Mouse (Mus musculus) testis, adult 2 months (tissue): ENCODE measurements around the gene F9.

ENCODE experiments used
- CTCF ChIP-seq: fragments of 200-500 bp; IDR thresholded peaks from 2 replicates; pipeline ENCODE4 v1.5.1; 2012; ENCODE audit warnings: low read depth, mild to moderate bottlenecking, inconsistent platforms, low read length, moderate library complexity; ENCODE audit not compliant: control insufficient read depth, insufficient read depth, insufficient replicate concordance
- POLR2A ChIP-seq: fragments of 200-500 bp; IDR thresholded peaks from 2 replicates; pipeline ENCODE4 v1.6.1; 2012; ENCODE audit warnings: low read depth, mild to moderate bottlenecking, inconsistent platforms, low read length, moderate library complexity; ENCODE audit not compliant: control insufficient read depth

- TF ChIP-seq CTCF (no peak), POLR2A (no peak)
These were observed 22.3 kb downstream of the F9 start for GRCm38 (mm10) chrX:60021595-60021994.
